Mouse (Mus musculus) lung, adult 2 months (tissue): ENCODE data around the gene Gatd1. TPM values are rescaled to one million over a fixed set of nuclear protein-coding genes. Genes with fewer than 3 reads are reported as not detected.

ENCODE experiments used
- DNase-seq: peaks from one replicate; pipeline ENCODE4 v3.0.0; 2022
- H3K4me1 ChIP-seq: fragments of 200-500 bp; 2 replicates; pipeline ENCODE4 v1.6.1; 2011; ENCODE audit warnings: low read length; ENCODE audit not compliant: control insufficient read depth, insufficient read depth
- H3K4me3 ChIP-seq: fragments of 200-500 bp; replicated peaks from 2 replicates; pipeline ENCODE3; 2011; ENCODE audit warnings: low read depth, mild to moderate bottlenecking, control low read depth, low read length; ENCODE audit errors: extremely low read depth
- CTCF ChIP-seq: fragments of 200-500 bp; IDR thresholded peaks from 2 replicates; pipeline ENCODE4 v1.5.1; 2011; ENCODE audit warnings: mild to moderate bottlenecking, low read length, control low read depth; ENCODE audit not compliant: insufficient read depth
- POLR2A ChIP-seq: fragments of 200-500 bp; IDR thresholded peaks from 2 replicates; pipeline ENCODE4 v1.6.1; 2011; ENCODE audit warnings: low read depth, mild to moderate bottlenecking, control low read depth, low read length, borderline replicate concordance; ENCODE audit errors: extremely low read depth
- whole genome bisulfite sequencing: fragments of 180-500 bp; shearing (Covaris S2); methylation state at CpG from one replicate; pipeline ENCODE4 v1.1.7; 2018; 5-methylcytosine and 5-hydroxymethylcytosine counted together
- polyA plus RNA-seq: library from polyadenylated mRNA; depleted of rRNA; stranded (reverse); fragments of >200 nt; gene quantifications from 2 replicates; pipeline ENCODE4 v1.2.3, GENCODE M21; 2012

Gatd1 gene
- polyA plus RNA-seq, 1 experiment, result 64.8 TPM

GRCm38 (mm10) chr7:141391625-141392551, 22.0 kb downstream of the Gatd1 start, which contains the start of gene Taldo1:
Gene Taldo1 (plus strand): TSS chr7:141392199.
- peak; percentile 97 for DNase-seq
- Histone ChIP-seq H3K4me3 (peak within 1 kb of the TSS; percentile 91), H3K4me1 (peaks cover 7% of the 10 kb centered on the region; the same call in 1 of the 2 replicates)
- TF ChIP-seq CTCF (no peak), POLR2A (peak; percentile 74; the same call in 1 of the 2 replicates)
- WGBS, result under 1% methylated on average over 57 of the region's 57 CpGs

DNA sequence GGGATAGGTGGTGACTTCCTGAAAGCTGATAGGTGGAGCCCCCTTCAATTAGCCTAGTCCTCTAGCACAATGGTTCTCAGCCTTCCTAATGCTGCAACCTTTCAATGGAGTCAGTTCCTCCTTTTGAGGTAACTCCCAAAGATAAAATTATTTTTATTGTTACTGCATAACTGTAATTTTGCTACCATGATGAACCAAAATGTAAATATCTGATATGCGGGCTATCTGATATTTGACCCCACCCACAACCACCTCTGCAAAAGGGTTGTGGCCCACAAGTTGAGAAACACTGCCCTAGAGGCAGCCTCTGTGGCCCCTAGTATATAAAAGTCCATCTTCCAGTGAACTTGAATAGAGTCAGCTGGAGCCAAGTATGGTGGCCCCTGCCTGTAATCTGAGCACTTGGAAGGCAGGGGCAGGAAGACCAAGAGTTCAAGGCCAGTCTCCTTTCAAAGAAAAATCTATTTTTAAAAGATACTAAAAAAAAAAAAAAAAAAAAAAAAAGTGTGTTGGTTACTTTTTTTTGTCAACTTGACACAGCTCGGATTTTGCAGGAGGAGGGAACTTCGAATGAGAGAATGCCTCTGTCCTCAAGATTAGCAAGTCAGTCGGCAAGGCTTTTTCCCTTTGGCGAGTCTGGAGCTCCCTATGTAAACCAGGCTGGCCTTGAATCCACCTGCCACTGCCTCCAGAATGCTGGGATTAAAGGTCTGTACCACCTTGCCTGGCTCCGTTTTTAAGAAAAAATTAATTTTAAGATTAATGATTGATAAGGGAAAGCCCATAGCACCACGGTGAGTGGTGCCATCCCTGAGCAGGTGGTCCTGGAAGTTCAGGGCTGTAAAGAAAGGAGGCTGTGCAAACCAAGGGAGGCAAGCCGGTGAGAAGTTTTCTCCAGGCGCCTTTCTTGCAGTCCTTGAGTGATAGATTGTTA, 23.3 kb downstream of the Gatd1 start:
- WGBS, result 54% methylated on average over 9 of the region's 9 CpGs
- Histone ChIP-seq H3K4me1 (peaks cover 7% of the 10 kb centered on the region; the same call in 1 of the 2 replicates), H3K4me3 (no peak overlapping the region)
- no peak for TF ChIP-seq POLR2A
- no peak for TF ChIP-seq CTCF
- DNase-seq, result no peak

- 51% methylated on average over 3 of the region's 3 CpGs for WGBS
- Histone ChIP-seq H3K4me1 (peaks cover 7% of the 10 kb centered on the region; the same call in 1 of the 2 replicates), H3K4me3 (no peak overlapping the region)
- TF ChIP-seq POLR2A, result no peak
- no peak for DNase-seq
These were observed 25.3 kb downstream of the Gatd1 start for GRCm38 (mm10) chr7:141388487-141389109.

GRCm38 (mm10) chr7:141387807-141388486, 26.0 kb downstream of the Gatd1 start:
- peaks cover 7% of the 10 kb centered on the region; the same call in 1 of the 2 replicates for H3K4me1 ChIP-seq
- no peak for DNase-seq
- H3K4me3 ChIP-seq, result no peak overlapping the region
- WGBS, result 47% methylated on average over 2 of the region's 2 CpGs
- TF ChIP-seq POLR2A (no peak), CTCF (no peak)

- no peak for TF ChIP-seq POLR2A
- TF ChIP-seq CTCF, result no peak
- H3K4me1 ChIP-seq, result no peaks in the 10 kb centered on the region
- no peak overlapping the region for H3K4me3 ChIP-seq
- DNase-seq, result no peak
- 67% methylated on average over 4 of the region's 4 CpGs for WGBS
These were observed 32.7 kb downstream of the Gatd1 start for GRCm38 (mm10) chr7:141381068-141381835.

DNA sequence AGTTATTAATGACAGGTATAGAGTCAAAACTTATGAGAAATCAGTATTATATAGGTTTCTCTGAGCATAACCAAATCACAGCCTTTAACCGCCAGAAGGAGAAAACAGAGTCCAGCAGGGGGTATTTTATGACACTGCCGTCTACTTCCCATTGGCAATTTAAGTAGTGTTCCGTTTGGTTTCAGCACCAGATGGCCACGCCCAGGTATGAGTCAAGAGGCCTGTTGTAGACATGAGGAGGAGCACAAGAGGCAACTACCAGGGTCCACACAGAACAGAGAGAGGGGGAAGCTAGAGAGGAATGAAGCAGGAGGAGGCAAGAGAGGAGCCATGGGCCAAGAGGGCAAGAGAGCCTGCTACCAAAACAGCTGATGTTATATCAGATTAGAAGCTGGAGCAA, 34.4 kb downstream of the Gatd1 start:
- TF ChIP-seq POLR2A (no peak), CTCF (no peak)
- Histone ChIP-seq H3K4me3 (no peak overlapping the region), H3K4me1 (no peaks in the 10 kb centered on the region)
- WGBS, result 46% methylated on average over 4 of the region's 4 CpGs
- DNase-seq, result peak; percentile 23

GRCm38 (mm10) chr7:141374399-141374798, 39.5 kb downstream of the Gatd1 start:
- TF ChIP-seq POLR2A (no peak), CTCF (no peak)
- DNase-seq, result no peak
- no peaks in the 10 kb centered on the region for H3K4me1 ChIP-seq
- no peak overlapping the region for H3K4me3 ChIP-seq

GRCm38 (mm10) chr7:141373611-141374010, 40.3 kb downstream of the Gatd1 start:
- TF ChIP-seq POLR2A, result no peak
- TF ChIP-seq CTCF, result no peak
- no peak for DNase-seq
- Histone ChIP-seq H3K4me3 (no peak overlapping the region), H3K4me1 (no peaks in the 10 kb centered on the region)
- WGBS, result 81% methylated on average over 6 of the region's 6 CpGs
